Mouse (Mus musculus) brain, embryonic 18.5 days (tissue): ENCODE data around the gene Slc17a7.
"Not testable (repeated sequence)": the region's sequence is repeated elsewhere in the genome, so short reads cannot be mapped to it uniquely, and the experiment has no call there.

Experiments
- DNase-seq: peaks from one replicate; pipeline ENCODE4 v3.0.0-alpha.2; 2012; ENCODE audit warnings: low read depth, low spot score

Slc17a7 gene

GRCm38 (mm10) chr7:45154096-45154992, 9.4 kb upstream of the Slc17a7 start, which contains the start of the genes Pih1d1 and Aldh16a1:
Pih1d1 (plus strand) TSS chr7:45154303.
Aldh16a1 (minus strand) TSS chr7:45154584.
- DNase-seq: peak; percentile 90

- DNase-seq: no peak
Observed at GRCm38 (mm10) chr7:45154993-45155514, 8.7 kb upstream of the Slc17a7 start.

- no peak for DNase-seq
Observed at GRCm38 (mm10) chr7:45155590-45155989, 8.2 kb upstream of the Slc17a7 start.

- no peak for DNase-seq
Observed at GRCm38 (mm10) chr7:45156206-45156605, 7.5 kb upstream of the Slc17a7 start.

- DNase-seq: no peak
Observed at GRCm38 (mm10) chr7:45157459-45157858, 6.3 kb upstream of the Slc17a7 start.

GRCm38 (mm10) chr7:45158991-45159390, 4.8 kb upstream of the Slc17a7 start:
- DNase-seq: no peak

GRCm38 (mm10) chr7:45160316-45160800, 3.4 kb upstream of the Slc17a7 start:
- DNase-seq: no peak

GRCm38 (mm10) chr7:45160866-45161265, 2.9 kb upstream of the Slc17a7 start:
- DNase-seq: no peak

- DNase-seq: peak; percentile 90
Observed at GRCm38 (mm10) chr7:45161612-45162473, 1.9 kb upstream of the Slc17a7 start.

- DNase-seq: no peak
Observed at GRCm38 (mm10) chr7:45162551-45162950, 1.2 kb upstream of the Slc17a7 start.

GRCm38 (mm10) chr7:45162996-45163615, 643 bp upstream of the Slc17a7 start:
- no peak for DNase-seq

GRCm38 (mm10) chr7:45164833-45165232, 1.1 kb downstream of the Slc17a7 start:
- DNase-seq: no peak

- no peak for DNase-seq
Observed at GRCm38 (mm10) chr7:45165701-45166100, 2.0 kb downstream of the Slc17a7 start.

- DNase-seq: no peak
Observed at GRCm38 (mm10) chr7:45166950-45167401, 3.2 kb downstream of the Slc17a7 start.

- DNase-seq: no peak
Observed at GRCm38 (mm10) chr7:45167761-45168445, 4.2 kb downstream of the Slc17a7 start.

GRCm38 (mm10) chr7:45168656-45169055, 4.9 kb downstream of the Slc17a7 start:
- DNase-seq: no peak

GRCm38 (mm10) chr7:45169495-45169894, 5.7 kb downstream of the Slc17a7 start:
- DNase-seq: no peak

- DNase-seq: no peak
Observed at GRCm38 (mm10) chr7:45172974-45173373, 9.2 kb downstream of the Slc17a7 start.

- not testable (repeated sequence) for DNase-seq
Observed at GRCm38 (mm10) chr7:45173772-45174171, 10.0 kb downstream of the Slc17a7 start.

GRCm38 (mm10) chr7:45174567-45175280, 11.0 kb downstream of the Slc17a7 start:
- DNase-seq: no peak
